Mouse (Mus musculus): ENCODE results near the gene Bmper. TPM values are rescaled to one million over a fixed set of nuclear protein-coding genes. Genes with fewer than 3 reads are reported as not detected.
A peak's percentile ranks its signal among the peaks of the same experiment; 100 is the strongest.

Gene Bmper
- polyA plus RNA-seq, 1 experiment from 2014 or later = 12.4 TPM

DNA sequence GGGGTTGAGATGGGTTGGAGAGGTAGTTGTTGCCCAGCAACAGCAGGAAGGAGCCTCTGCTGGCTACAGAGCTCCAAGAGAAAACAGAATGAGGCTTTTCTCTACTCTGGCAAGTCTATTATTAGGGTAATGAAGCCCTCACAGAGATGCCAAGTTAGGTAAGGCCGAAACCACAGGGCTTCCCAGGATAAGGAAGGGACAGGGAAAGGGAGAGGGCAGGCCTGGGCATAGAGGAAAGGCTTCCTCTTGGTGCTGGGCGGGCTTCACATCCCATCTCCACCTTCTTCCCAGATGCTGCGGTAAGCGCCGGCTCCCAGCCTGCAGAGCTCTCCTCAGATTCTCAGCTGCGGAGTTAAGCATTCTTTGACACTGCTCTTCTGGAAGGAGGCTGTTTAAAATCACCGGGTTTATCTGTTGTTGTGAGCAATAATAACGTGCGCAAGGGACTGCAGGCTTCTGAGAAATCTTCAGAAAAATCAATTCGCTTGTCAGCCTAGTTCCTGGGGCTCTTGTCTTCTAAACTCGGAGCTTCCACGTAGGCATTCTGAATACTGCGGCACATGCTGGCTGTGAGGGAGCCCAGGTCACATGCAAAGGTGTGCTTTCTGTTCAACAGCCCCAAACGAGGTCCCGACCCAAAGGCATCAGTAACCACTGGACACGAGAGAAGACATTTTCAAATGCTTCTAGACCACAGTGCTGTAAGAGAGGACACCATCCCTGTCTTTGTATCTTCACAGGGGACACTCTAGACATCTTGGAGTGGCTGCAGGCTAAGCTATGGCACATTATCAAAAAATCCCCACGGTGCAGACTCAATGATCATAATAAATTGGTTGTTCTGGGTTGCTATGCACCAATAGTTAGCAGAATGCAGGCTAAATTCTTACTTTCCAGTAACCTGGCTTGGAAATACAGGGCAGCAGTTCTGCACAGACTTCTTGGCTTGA lies 18.3 kb upstream of the Bmper start:
- Histone ChIP-seq H3K36me3 (no peaks in the 10 kb centered on the region), H3K9ac (peak overlapping the region; percentile 28; the same call in 1 of the 2 replicates), H3K4me2 (peak overlapping the region; percentile 64), H3K4me1 (replicated peaks) (peaks cover 15% of the 10 kb centered on the region), H3K9me3 (replicated peaks) (no peaks in the 10 kb centered on the region), H3K27ac (ENCODE audit: poor library complexity, severe bottlenecking) (no peak overlapping the region), H3K27me3 (replicated peaks) (no peaks in the 10 kb centered on the region), H3K4me3 (peak overlapping the region; percentile 22)
- WGBS = 7% methylated on average over 17 of the region's 17 CpGs
- no peak for ATAC-seq (ENCODE audit: insufficient number of reproducible peaks, low FRiP score)

DNA sequence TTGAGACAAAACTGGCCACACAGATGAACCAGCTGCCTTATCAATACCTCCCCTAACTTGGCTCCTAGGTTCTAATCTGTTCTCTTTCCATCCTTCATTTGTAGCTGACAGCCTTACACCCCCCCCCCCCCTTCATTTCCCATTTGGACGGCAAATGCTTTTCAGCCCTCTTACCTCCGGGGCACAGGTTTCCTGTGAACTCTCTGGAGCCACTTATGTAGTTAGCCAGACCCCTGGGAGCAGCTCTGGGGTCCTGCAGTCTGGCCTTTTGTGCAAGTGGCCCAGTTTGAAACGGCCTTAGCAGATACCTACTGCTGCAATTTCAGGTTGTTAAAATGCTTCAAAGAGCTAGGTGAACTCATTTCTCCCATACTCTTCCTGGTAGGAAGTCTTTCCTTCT lies 17.6 kb upstream of the Bmper start:
- WGBS = 7% methylated on average over 3 of the region's 3 CpGs
- H3K27ac ChIP-seq (ENCODE audit: poor library complexity, severe bottlenecking) = no peak overlapping the region

DNA sequence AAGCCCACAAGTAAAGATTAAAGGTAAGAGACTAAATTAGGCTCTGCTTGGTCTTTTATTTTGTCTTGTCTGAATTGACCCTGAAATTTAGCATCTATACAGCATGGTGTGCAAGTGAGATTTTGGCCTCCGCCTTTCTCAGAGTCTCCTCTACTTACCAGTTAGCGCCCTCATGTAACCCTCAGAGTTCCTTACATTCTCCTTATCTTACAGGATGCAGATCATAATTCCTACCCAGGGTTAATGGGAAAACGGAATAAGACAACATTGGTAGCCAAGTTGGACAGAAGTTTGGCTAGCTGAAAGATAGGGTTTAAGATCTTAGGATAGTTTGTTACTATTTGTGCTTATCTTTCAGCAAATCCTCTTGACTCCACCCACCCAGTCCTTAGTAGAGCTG lies 17.1 kb upstream of the Bmper start:
- peaks cover 15% of the 10 kb centered on the region for H3K4me1 ChIP-seq (replicated peaks)
- no peak overlapping the region for H3K9ac ChIP-seq
- no peak for ATAC-seq (ENCODE audit: insufficient number of reproducible peaks, low FRiP score)
- WGBS = 57% methylated on average over 3 of the region's 3 CpGs
- no peak overlapping the region for H3K4me3 ChIP-seq
- no peaks in the 10 kb centered on the region for H3K36me3 ChIP-seq
- H3K27me3 ChIP-seq (replicated peaks) = no peaks in the 10 kb centered on the region
- H3K27ac ChIP-seq (ENCODE audit: poor library complexity, severe bottlenecking) = no peak overlapping the region
- H3K4me2 ChIP-seq = no peak overlapping the region
- no peaks in the 10 kb centered on the region for H3K9me3 ChIP-seq (replicated peaks)

More for the DNA sequence above, 17.6 kb upstream of the Bmper start:
- ATAC-seq (ENCODE audit: insufficient number of reproducible peaks, low FRiP score) = no peak
- H3K4me3 ChIP-seq = no peak overlapping the region
- H3K9me3 ChIP-seq (replicated peaks) = no peaks in the 10 kb centered on the region
- no peak overlapping the region for H3K9ac ChIP-seq
- H3K36me3 ChIP-seq = no peaks in the 10 kb centered on the region
- no peaks in the 10 kb centered on the region for H3K27me3 ChIP-seq (replicated peaks)
- H3K4me2 ChIP-seq = no peak overlapping the region
- peaks cover 15% of the 10 kb centered on the region for H3K4me1 ChIP-seq (replicated peaks)

DNA sequence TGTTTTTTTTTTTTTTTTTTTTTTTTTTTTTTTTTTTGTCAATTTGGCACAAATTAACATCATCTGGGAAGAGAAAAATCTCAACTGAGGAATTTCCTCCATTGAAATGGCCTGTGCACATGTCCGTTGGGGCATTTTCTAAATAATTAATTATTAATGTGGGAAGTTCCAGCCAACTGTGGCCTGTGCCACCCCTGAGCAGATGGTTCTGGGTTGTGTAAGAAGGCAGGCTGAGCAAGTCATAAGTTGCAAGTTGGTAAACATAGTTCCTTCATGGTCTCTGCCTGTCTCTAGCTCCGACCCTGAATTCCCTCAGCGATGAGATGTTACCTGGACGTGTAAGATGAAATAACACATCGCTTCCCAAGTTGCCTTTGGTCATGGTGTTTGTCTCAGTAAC lies 16.7 kb upstream of the Bmper start:
- Histone ChIP-seq H3K27ac (ENCODE audit: poor library complexity, severe bottlenecking) (no peak overlapping the region), H3K9ac (no peak overlapping the region), H3K4me2 (no peak overlapping the region), H3K27me3 (replicated peaks) (no peaks in the 10 kb centered on the region), H3K36me3 (no peaks in the 10 kb centered on the region), H3K9me3 (replicated peaks) (no peaks in the 10 kb centered on the region), H3K4me1 (replicated peaks) (peaks cover 15% of the 10 kb centered on the region), H3K4me3 (no peak overlapping the region)
- no peak for ATAC-seq (ENCODE audit: insufficient number of reproducible peaks, low FRiP score)
- 88% methylated on average over 5 of the region's 5 CpGs for WGBS

DNA sequence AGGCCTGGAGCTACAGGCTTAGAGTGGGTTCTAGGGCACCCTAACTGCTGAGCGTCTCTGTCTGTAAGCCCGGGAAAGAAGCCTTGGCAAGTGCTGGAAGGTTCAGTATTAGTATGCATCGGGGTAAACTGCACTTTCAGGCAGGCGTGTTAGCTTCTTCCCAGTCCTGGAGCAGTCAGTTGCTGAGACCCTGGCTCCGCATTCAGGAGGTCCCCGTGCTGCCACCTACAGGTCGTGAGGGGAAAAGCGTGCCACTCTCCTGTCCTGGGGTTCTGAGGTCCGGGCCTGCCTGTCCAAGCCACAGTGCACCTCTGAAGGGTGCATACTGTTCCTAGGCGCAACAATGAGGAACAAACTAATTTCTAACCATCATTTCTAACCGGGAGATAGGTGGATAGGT lies 10.6 kb upstream of the Bmper start:
- 3% methylated on average over 11 of the region's 11 CpGs for WGBS
- Histone ChIP-seq H3K9me3 (replicated peaks) (no peaks in the 10 kb centered on the region), H3K27me3 (replicated peaks) (no peaks in the 10 kb centered on the region), H3K9ac (no peak overlapping the region), H3K4me3 (no peak overlapping the region), H3K36me3 (no peaks in the 10 kb centered on the region), H3K27ac (ENCODE audit: poor library complexity, severe bottlenecking) (no peak overlapping the region), H3K4me2 (no peak overlapping the region), H3K4me1 (replicated peaks) (no peaks in the 10 kb centered on the region)
- ATAC-seq (ENCODE audit: insufficient number of reproducible peaks, low FRiP score) = peak; percentile 53; the same call in 1 of the 2 replicates

DNA sequence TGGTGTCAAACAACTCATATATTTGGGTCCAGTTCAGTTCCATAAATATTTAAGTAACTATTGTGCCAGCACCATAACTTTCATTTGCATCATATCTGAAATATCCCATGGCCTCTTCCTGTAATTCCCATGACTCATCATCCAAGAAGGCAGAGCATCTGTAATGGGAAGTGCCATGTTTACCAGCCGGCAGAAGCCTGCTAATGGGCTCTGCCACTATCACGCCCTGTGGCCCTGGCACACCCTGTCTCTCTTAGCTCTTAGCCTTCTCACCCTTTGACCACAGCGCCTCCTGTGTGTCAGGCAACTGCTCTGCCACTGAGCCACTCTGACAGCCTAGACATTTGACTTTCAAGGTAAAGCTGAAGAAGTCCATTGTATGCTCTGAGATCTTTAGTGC lies 3.1 kb upstream of the Bmper start:
- no peak overlapping the region for H3K4me2 ChIP-seq
- H3K27me3 ChIP-seq (replicated peaks) = peaks cover 12% of the 10 kb centered on the region; the same call in 1 of the 2 replicates
- no peak for ATAC-seq (ENCODE audit: insufficient number of reproducible peaks, low FRiP score)
- no peak overlapping the region for H3K27ac ChIP-seq (ENCODE audit: poor library complexity, severe bottlenecking)
- 42% methylated on average over 3 of the region's 3 CpGs for WGBS
- no peak overlapping the region for H3K9ac ChIP-seq
- H3K9me3 ChIP-seq (replicated peaks) = no peaks in the 10 kb centered on the region
- no peaks in the 10 kb centered on the region for H3K36me3 ChIP-seq
- H3K4me1 ChIP-seq (replicated peaks) = peaks cover 9% of the 10 kb centered on the region; the same call in 1 of the 2 replicates
- H3K4me3 ChIP-seq = no peak overlapping the region

DNA sequence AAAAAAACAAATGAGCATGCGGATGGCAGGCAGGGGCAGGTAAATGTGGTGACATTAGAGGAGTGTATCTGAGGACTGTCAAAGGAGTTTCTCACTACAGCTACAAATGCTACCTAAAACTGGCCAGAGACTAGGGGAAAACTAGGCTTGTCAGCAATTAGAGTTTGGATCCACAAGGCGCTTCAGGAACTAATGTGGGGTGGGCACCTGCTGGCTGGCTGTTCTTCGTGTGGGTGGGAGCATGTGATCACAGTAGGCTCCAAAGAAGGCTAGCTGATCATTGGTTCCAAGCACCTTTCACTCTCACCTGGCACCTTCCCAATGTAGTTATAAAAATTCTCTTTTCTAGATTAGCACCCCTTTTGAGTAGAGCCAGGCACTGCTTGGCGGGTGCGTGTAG lies 900 bp upstream of the Bmper start:
- Histone ChIP-seq H3K4me3 (peak overlapping the region; percentile 81), H3K27ac (ENCODE audit: poor library complexity, severe bottlenecking) (0 out of 2 replicates have a peak overlapping the region, but pooled peaks have one; percentile 87), H3K9ac (peak overlapping the region; percentile 82), H3K4me1 (replicated peaks) (peaks cover 13% of the 10 kb centered on the region; the same call in 1 of the 2 replicates), H3K4me2 (peak overlapping the region; percentile 98), H3K27me3 (replicated peaks) (peaks cover 19% of the 10 kb centered on the region; the same call in 1 of the 2 replicates), H3K9me3 (replicated peaks) (no peaks in the 10 kb centered on the region), H3K36me3 (no peaks in the 10 kb centered on the region)
- 16% methylated on average over 5 of the region's 5 CpGs for WGBS
- no peak for ATAC-seq (ENCODE audit: insufficient number of reproducible peaks, low FRiP score)

DNA sequence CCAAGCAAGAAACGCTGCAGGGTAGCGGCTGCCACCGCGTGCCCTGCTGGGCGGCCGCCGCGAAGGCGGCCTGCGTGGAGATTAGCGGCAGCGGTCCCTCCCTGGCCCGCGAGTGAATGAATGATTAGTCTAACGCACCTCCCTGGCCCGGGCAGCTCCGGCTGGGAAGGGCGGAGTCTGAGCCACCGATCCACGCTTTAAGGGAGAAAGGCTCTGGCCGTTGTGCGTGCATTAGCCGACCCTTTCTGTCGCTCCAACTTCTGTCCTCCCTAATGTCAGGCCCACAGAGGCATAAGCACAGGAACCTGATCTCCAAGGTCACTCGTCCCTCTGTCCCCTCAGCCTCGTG lies 410 bp upstream of the Bmper start:
- Histone ChIP-seq H3K9ac (peak overlapping the region; percentile 82), H3K4me1 (replicated peaks) (peaks cover 13% of the 10 kb centered on the region; the same call in 1 of the 2 replicates), H3K9me3 (replicated peaks) (no peaks in the 10 kb centered on the region), H3K4me2 (peak overlapping the region; percentile 98), H3K4me3 (peak overlapping the region; percentile 81), H3K27me3 (replicated peaks) (peaks cover 19% of the 10 kb centered on the region; the same call in 1 of the 2 replicates), H3K27ac (ENCODE audit: poor library complexity, severe bottlenecking) (peak overlapping the region; percentile 87), H3K36me3 (no peaks in the 10 kb centered on the region)
- peak; percentile 40 for ATAC-seq (ENCODE audit: insufficient number of reproducible peaks, low FRiP score)
- WGBS = under 1% methylated on average over 26 of the region's 26 CpGs

DNA sequence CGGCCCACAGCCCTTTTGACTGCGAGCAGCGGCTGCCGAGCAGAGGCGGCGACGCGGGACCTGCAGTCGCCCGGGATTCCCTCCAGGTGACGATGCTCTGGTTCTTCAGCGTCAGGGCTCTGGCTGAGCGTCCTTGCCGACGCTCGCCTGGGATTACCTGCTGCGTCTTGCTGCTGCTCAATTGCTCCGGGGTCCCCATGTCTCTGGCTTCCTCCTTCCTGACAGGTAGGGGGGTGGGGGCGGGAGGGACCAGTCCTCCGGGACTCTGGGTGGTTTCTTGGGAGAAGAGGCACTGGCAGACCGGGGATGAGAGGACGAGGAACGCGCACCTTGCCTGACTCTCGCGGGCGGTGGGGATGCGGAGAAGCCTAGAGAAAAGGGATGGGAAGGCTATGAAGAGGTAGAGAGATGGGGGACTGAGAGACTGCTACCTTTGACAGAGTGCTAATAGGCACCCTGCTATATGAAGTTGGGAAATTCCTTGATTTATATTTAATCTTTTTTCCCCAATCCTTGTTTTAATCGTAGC lies 737 bp downstream of the Bmper start:
- ATAC-seq (ENCODE audit: insufficient number of reproducible peaks, low FRiP score) = no peak
- peak overlapping the region; percentile 82 for H3K9ac ChIP-seq
- H3K27me3 ChIP-seq (replicated peaks) = peaks cover 19% of the 10 kb centered on the region; the same call in 1 of the 2 replicates

DNA sequence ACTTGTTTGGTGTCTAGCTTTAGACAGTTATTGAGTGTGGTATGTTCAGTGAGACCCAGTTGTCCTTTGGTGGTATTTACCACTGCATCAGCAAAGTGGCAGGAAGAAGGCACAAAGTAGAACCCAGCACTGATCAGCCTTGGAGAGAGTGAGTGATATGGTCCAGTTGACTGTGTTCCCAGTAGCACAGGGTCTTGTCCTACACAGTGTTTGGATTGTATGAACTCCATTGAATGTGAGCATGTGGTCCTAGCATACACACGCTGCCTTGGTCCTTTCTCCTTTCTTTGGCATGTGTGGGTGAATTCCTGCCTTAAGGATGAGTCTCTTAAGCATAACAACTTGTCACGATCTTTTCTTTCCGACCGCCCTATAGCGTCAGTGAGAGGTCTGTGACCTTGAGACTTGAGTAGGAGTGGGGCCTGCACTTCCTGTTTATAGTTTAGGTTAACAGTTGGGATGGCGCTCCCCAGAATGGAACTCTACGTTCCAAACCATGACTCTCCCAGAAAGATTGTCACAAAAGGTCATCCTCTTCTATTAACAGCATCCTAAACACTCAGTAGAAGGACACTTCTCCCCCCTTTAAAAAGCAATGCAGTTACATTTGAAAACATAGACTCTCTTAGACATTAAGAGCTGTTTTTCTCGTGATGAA lies 10.7 kb downstream of the Bmper start:
- Histone ChIP-seq H3K27ac (ENCODE audit: poor library complexity, severe bottlenecking) (no peak overlapping the region), H3K27me3 (replicated peaks) (no peaks in the 10 kb centered on the region), H3K4me1 (replicated peaks) (peaks cover 21% of the 10 kb centered on the region), H3K4me3 (no peak overlapping the region), H3K9me3 (replicated peaks) (no peaks in the 10 kb centered on the region), H3K4me2 (no peak overlapping the region), H3K36me3 (no peaks in the 10 kb centered on the region), H3K9ac (no peak overlapping the region)
- 67% methylated on average over 8 of the region's 8 CpGs for WGBS
- no peak for ATAC-seq (ENCODE audit: insufficient number of reproducible peaks, low FRiP score)

More for the DNA sequence above, 737 bp downstream of the Bmper start:
- Histone ChIP-seq H3K4me2 (peak overlapping the region; percentile 98), H3K9me3 (replicated peaks) (no peaks in the 10 kb centered on the region), H3K4me3 (peak overlapping the region; percentile 81), H3K36me3 (no peaks in the 10 kb centered on the region), H3K4me1 (replicated peaks) (peaks cover 13% of the 10 kb centered on the region; the same call in 1 of the 2 replicates), H3K27ac (ENCODE audit: poor library complexity, severe bottlenecking) (peak overlapping the region; percentile 87; the same call in 1 of the 2 replicates)
- under 1% methylated on average over 29 of the region's 29 CpGs for WGBS

Data from heart, embryonic 12.5 days (tissue).